Comparison of ENCODE assay signal across 7 mouse cellular contexts in the genomic region with DNA sequence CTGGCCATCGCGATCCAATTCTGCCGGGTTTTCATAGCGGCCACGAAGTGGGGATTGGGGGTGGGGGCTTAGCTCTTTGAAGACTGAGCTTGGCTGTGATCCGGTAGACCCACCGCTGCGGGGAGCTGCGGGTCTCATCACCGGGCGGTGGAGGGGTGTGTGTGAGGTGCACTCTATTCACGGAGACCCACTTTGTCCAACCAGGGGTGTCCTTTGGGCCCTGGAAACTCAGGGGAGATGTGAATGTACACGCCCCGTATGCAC. TPM values are rescaled to one million over a fixed set of nuclear protein-coding genes. Genes with fewer than 3 reads are reported as not detected.
DNase-seq lines count a peak whose midpoint lies in the region; ATAC-seq and TF ChIP-seq lines count a peak whose summit lies in the region.

No protein-coding gene starts in this region.

- H3K27me3 ChIP-seq in spleen, adult 2 months (ENCODE audit: control insufficient read depth, insufficient read depth, low read length) = no peaks in the 10 kb centered on the region
- peaks cover 15% of the 10 kb centered on the region for H3K27me3 ChIP-seq in forebrain, embryonic 10.5 days (ENCODE audit: poor library complexity, severe bottlenecking)
- peaks cover 25% of the 10 kb centered on the region for H3K27me3 ChIP-seq in limb, embryonic 13.5 days
- H3K27me3 ChIP-seq in stomach, embryonic 16.5 days (ENCODE audit: control insufficient read depth, insufficient read depth, low read length) = no peaks in the 10 kb centered on the region; the same call in 1 of the 2 replicates

- no peaks in the 10 kb centered on the region for H3K36me3 ChIP-seq in spleen, adult 2 months (ENCODE audit: control insufficient read depth, insufficient read depth, low read length)
- H3K36me3 ChIP-seq in forebrain, embryonic 10.5 days (replicated peaks) = peaks cover 4% of the 10 kb centered on the region; the same call in 1 of the 2 replicates
- no peaks in the 10 kb centered on the region for H3K36me3 ChIP-seq in limb, embryonic 13.5 days
- H3K36me3 ChIP-seq in stomach, embryonic 16.5 days (ENCODE audit: control insufficient read depth, insufficient read depth, low read length) = no peaks in the 10 kb centered on the region

- H3K4me1 ChIP-seq in spleen, adult 2 months (ENCODE audit: control insufficient read depth, insufficient read depth, insufficient read length) = peaks cover 7% of the 10 kb centered on the region
- H3K4me1 ChIP-seq in forebrain, embryonic 10.5 days = peaks cover 41% of the 10 kb centered on the region
- H3K4me1 ChIP-seq in limb, embryonic 13.5 days = peaks cover 29% of the 10 kb centered on the region
- H3K4me1 ChIP-seq in stomach, embryonic 16.5 days (ENCODE audit: control insufficient read depth, insufficient read depth, low read length) = peaks cover 19% of the 10 kb centered on the region

- WGBS in spleen, adult 2 months = under 1% methylated on average over 14 of the region's 14 CpGs
- under 1% methylated on average over 14 of the region's 14 CpGs for WGBS in forebrain, embryonic 10.5 days
- WGBS in limb, embryonic 13.5 days = under 1% methylated on average over 14 of the region's 14 CpGs
- under 1% methylated on average over 14 of the region's 14 CpGs for WGBS in stomach, embryonic 16.5 days

- H3K4me3 ChIP-seq in spleen, adult 2 months (ENCODE audit: extremely low read depth, insufficient read depth, insufficient read length) = peak overlapping the region; percentile 86
- peak overlapping the region; percentile 97 for H3K4me3 ChIP-seq in forebrain, embryonic 10.5 days
- H3K4me3 ChIP-seq in limb, embryonic 13.5 days = peak overlapping the region; percentile 96
- peak overlapping the region; percentile 74 for H3K4me3 ChIP-seq in stomach, embryonic 16.5 days (replicated peaks; ENCODE audit: low read length)

- peak overlapping the region; percentile 79 for H3K9ac ChIP-seq in limb, embryonic 13.5 days
- H3K9ac ChIP-seq in stomach, embryonic 16.5 days (ENCODE audit: low read length) = peak overlapping the region; percentile 92

- peak overlapping the region; percentile 90 for H3K4me2 ChIP-seq in limb, embryonic 13.5 days (replicated peaks)
- peak overlapping the region; percentile 92 for H3K4me2 ChIP-seq in stomach, embryonic 16.5 days (ENCODE audit: low read depth, low read length)

- peak overlapping the region; percentile 98 for H3K27ac ChIP-seq in spleen, adult 2 months (ENCODE audit: insufficient read depth, low read length)
- peak overlapping the region; percentile 98 for H3K27ac ChIP-seq in forebrain, embryonic 10.5 days
- H3K27ac ChIP-seq in limb, embryonic 13.5 days = peak overlapping the region; percentile 86
- H3K27ac ChIP-seq in stomach, embryonic 16.5 days (ENCODE audit: low read length) = peak overlapping the region; percentile 97

- TF ChIP-seq CTCF in spleen, adult 2 months (IDR thresholded peaks at IDR 0.05; ENCODE audit: extremely low read depth, insufficient read depth, insufficient read length, insufficient replicate concordance) = no peak

- no peak for DNase-seq in spleen, adult 2 months (ENCODE audit: low read depth in 1 of 2, low spot score in 2 of 2)
- no peak for DNase-seq in spleen, adult 12 weeks (ENCODE audit: low spot score)
- DNase-seq in forebrain, embryonic 10.5 days (ENCODE audit: extremely low spot score, low spot score) = no peak
- no peak for DNase-seq in cerebellum, adult 11-12 months
- DNase-seq in right cerebral cortex, adult 18-20 months = no peak

- no peak for TF ChIP-seq POLR2A in spleen, adult 2 months (IDR thresholded peaks at IDR 0.05; ENCODE audit: low read depth, low read length)

- no peaks in the 10 kb centered on the region for H3K9me3 ChIP-seq in forebrain, embryonic 10.5 days
- H3K9me3 ChIP-seq in limb, embryonic 13.5 days = no peaks in the 10 kb centered on the region
- H3K9me3 ChIP-seq in stomach, embryonic 16.5 days (replicated peaks; ENCODE audit: control insufficient read depth, low read length) = no peaks in the 10 kb centered on the region

- ATAC-seq in limb, embryonic 13.5 days (ENCODE audit: low FRiP score, low read depth) = peak; percentile 41
- peak; percentile 15; the same call in 1 of the 2 replicates for ATAC-seq in stomach, embryonic 16.5 days (ENCODE audit: insufficient read depth, low FRiP score)

RNA-seq across cellular contexts. Expression of a gene that starts 0.7 kb away (rescaled TPM):
- 13.1 and 23.6 TPM in 2 replicates for polyA plus RNA-seq in spleen, adult 2 months (2012; rRNA removed)
- polyA plus RNA-seq in forebrain, embryonic 10.5 days (2016; fragmentation: Nextera tagmentation; extraction: Ambion mirVana) = 7.3 and 8.7 TPM in 2 replicates
- polyA plus RNA-seq in limb, embryonic 13.5 days (2015; fragmentation: Nextera tagmentation; extraction: Ambion mirVana) = 8.1 and 9.3 TPM in 2 replicates
- polyA plus RNA-seq in stomach, embryonic 16.5 days (2015; fragmentation: Nextera tagmentation; extraction: Ambion mirVana) = 7.1 and 8.2 TPM in 2 replicates

RNA-seq across cellular contexts. Expression of a gene that starts 17.0 kb away (rescaled TPM):
- polyA plus RNA-seq in spleen, adult 2 months (2012; rRNA removed) = 3.5 and 5.1 TPM in 2 replicates
- polyA plus RNA-seq in forebrain, embryonic 10.5 days (2016; fragmentation: Nextera tagmentation; extraction: Ambion mirVana) = 79.9 and 81.1 TPM in 2 replicates
- 63.7 and 65.1 TPM in 2 replicates for polyA plus RNA-seq in limb, embryonic 13.5 days (2015; fragmentation: Nextera tagmentation; extraction: Ambion mirVana)
- polyA plus RNA-seq in stomach, embryonic 16.5 days (2015; fragmentation: Nextera tagmentation; extraction: Ambion mirVana) = 65.1 and 68.7 TPM in 2 replicates

Comparison
In these comparisons a context has a peak if more than half of its experiments do, and no peak if none do; other contexts are left out.
1. RNA of a gene that starts 17.0 kb away (polyA plus RNA-seq): 79.9 to 81.1 TPM in forebrain, embryonic 10.5 days, 65.1 to 68.7 TPM in stomach, embryonic 16.5 days and 63.7 to 65.1 TPM in limb, embryonic 13.5 days; 3.5 to 5.1 TPM in spleen, adult 2 months; every median in the first group is over 10 times any median in the second.
2. Peak in every context shown above with its lines, with median percentiles within 50 percentile points of each other: H3K27ac ChIP-seq and H3K4me3 ChIP-seq.